Mouse (Mus musculus): ENCODE data around the gene 1700001O22Rik.

Gene 1700001O22Rik

GRCm38 (mm10) chr2:30779241-30779640 is 24.2 kb downstream of the 1700001O22Rik start:
- DNase-seq (ENCODE audit: extremely low read depth, low read depth): no peak

GRCm38 (mm10) chr2:30778235-30778634 is 25.2 kb downstream of the 1700001O22Rik start:
- no peak for DNase-seq (ENCODE audit: extremely low read depth, low read depth)

- no peak for DNase-seq (ENCODE audit: extremely low read depth, low read depth)
These were observed 26.2 kb downstream of the 1700001O22Rik start for GRCm38 (mm10) chr2:30777266-30777665.

GRCm38 (mm10) chr2:30775955-30776354 is 27.5 kb downstream of the 1700001O22Rik start:
- DNase-seq (ENCODE audit: extremely low read depth, low read depth): no peak

GRCm38 (mm10) chr2:30773313-30774005 is 30.0 kb downstream of the 1700001O22Rik start:
- DNase-seq (ENCODE audit: extremely low read depth, low read depth): no peak

GRCm38 (mm10) chr2:30772581-30773312 is 30.7 kb downstream of the 1700001O22Rik start:
- DNase-seq (ENCODE audit: extremely low read depth, low read depth): peak; percentile 91

GRCm38 (mm10) chr2:30771806-30772460 is 31.5 kb downstream of the 1700001O22Rik start:
- DNase-seq (ENCODE audit: extremely low read depth, low read depth): peak; percentile 98

GRCm38 (mm10) chr2:30771368-30771805 is 32.1 kb downstream of the 1700001O22Rik start:
- no peak for DNase-seq (ENCODE audit: extremely low read depth, low read depth)

GRCm38 (mm10) chr2:30769187-30769586 is 34.3 kb downstream of the 1700001O22Rik start:
- peak; percentile 75 for DNase-seq (ENCODE audit: extremely low read depth, low read depth)

- no peak for DNase-seq (ENCODE audit: extremely low read depth, low read depth)
These were observed 34.9 kb downstream of the 1700001O22Rik start for GRCm38 (mm10) chr2:30768529-30768928.

GRCm38 (mm10) chr2:30767626-30768240 is 35.7 kb downstream of the 1700001O22Rik start:
- no peak for DNase-seq (ENCODE audit: extremely low read depth, low read depth)

GRCm38 (mm10) chr2:30766446-30766845 is 37.0 kb downstream of the 1700001O22Rik start:
- DNase-seq (ENCODE audit: extremely low read depth, low read depth): no peak

- DNase-seq (ENCODE audit: extremely low read depth, low read depth): no peak
These were observed 42.8 kb downstream of the 1700001O22Rik start for GRCm38 (mm10) chr2:30760706-30761105.

- no peak for DNase-seq (ENCODE audit: extremely low read depth, low read depth)
These were observed 43.5 kb downstream of the 1700001O22Rik start for GRCm38 (mm10) chr2:30759858-30760547.

GRCm38 (mm10) chr2:30759442-30759841 is 44.0 kb downstream of the 1700001O22Rik start:
- DNase-seq (ENCODE audit: extremely low read depth, low read depth): no peak

- DNase-seq (ENCODE audit: extremely low read depth, low read depth): no peak
These were observed 44.4 kb downstream of the 1700001O22Rik start for GRCm38 (mm10) chr2:30759088-30759374.

GRCm38 (mm10) chr2:30758341-30759087 is 44.9 kb downstream of the 1700001O22Rik start:
- DNase-seq (ENCODE audit: extremely low read depth, low read depth): no peak

- DNase-seq (ENCODE audit: extremely low read depth, low read depth): no peak
These were observed 46.3 kb downstream of the 1700001O22Rik start for GRCm38 (mm10) chr2:30756962-30757715.

GRCm38 (mm10) chr2:30755985-30756765 is 47.3 kb downstream of the 1700001O22Rik start:
- DNase-seq (ENCODE audit: extremely low read depth, low read depth): no peak
